Mouse (Mus musculus): ENCODE measurements around the gene L2hgdh.
"Not testable (repeated sequence)": the region's sequence is repeated elsewhere in the genome, so short reads cannot be mapped to it uniquely, and the experiment has no call there.

L2hgdh gene

GRCm38 (mm10) chr12:69674176-69674575 is 50.5 kb downstream of the L2hgdh start:
- TF ChIP-seq POU5F1 (IDR thresholded peaks at IDR 0.05; ENCODE audit: borderline replicate concordance, low read length), result no peak
- no peak for TF ChIP-seq NANOG (IDR thresholded peaks at IDR 0.05; ENCODE audit: borderline replicate concordance, low read length)
- no peak for TF ChIP-seq CTCF (conservative IDR thresholded peaks at IDR 0.05; ENCODE audit: low read length)
- Histone ChIP-seq H3K36me3 (ENCODE audit: insufficient read depth, low read length) (no peaks in the 10 kb centered on the region), H3K4me1 (replicated peaks; ENCODE audit: low read depth, low read length) (no peaks in the 10 kb centered on the region), H3K27me3 (ENCODE audit: insufficient read depth, low read length) (peaks cover 3% of the 10 kb centered on the region; the same call in 1 of the 2 replicates), H3K4me3 (replicated peaks; ENCODE audit: low read length) (no peak overlapping the region), H3K9me3 (ENCODE audit: low read length) (no peaks in the 10 kb centered on the region)

- Histone ChIP-seq H3K4me3 (replicated peaks; ENCODE audit: low read length) (no peak overlapping the region), H3K4me1 (replicated peaks; ENCODE audit: low read depth, low read length) (peaks cover 7% of the 10 kb centered on the region; the same call in 1 of the 2 replicates), H3K36me3 (ENCODE audit: insufficient read depth, low read length) (no peaks in the 10 kb centered on the region), H3K9me3 (ENCODE audit: low read length) (no peaks in the 10 kb centered on the region), H3K27me3 (ENCODE audit: insufficient read depth, low read length) (no peaks in the 10 kb centered on the region)
- TF ChIP-seq POU5F1 (IDR thresholded peaks at IDR 0.05; ENCODE audit: borderline replicate concordance, low read length) (no peak), NANOG (IDR thresholded peaks at IDR 0.05; ENCODE audit: borderline replicate concordance, low read length) (no peak), CTCF (conservative IDR thresholded peaks at IDR 0.05; ENCODE audit: low read length) (no peak)
These were observed 58.0 kb downstream of the L2hgdh start for GRCm38 (mm10) chr12:69666721-69667120.

- no peak overlapping the region for H3K4me3 ChIP-seq (replicated peaks; ENCODE audit: low read length)
- H3K4me1 ChIP-seq (replicated peaks; ENCODE audit: low read depth, low read length), result no peaks in the 10 kb centered on the region
- H3K36me3 ChIP-seq (ENCODE audit: insufficient read depth, low read length), result no peaks in the 10 kb centered on the region
- no peaks in the 10 kb centered on the region for H3K27me3 ChIP-seq (ENCODE audit: insufficient read depth, low read length)
- H3K9me3 ChIP-seq (ENCODE audit: low read length), result no peaks in the 10 kb centered on the region
- TF ChIP-seq NANOG (IDR thresholded peaks at IDR 0.05; ENCODE audit: borderline replicate concordance, low read length) (no peak), CTCF (conservative IDR thresholded peaks at IDR 0.05; ENCODE audit: low read length) (no peak), POU5F1 (IDR thresholded peaks at IDR 0.05; ENCODE audit: borderline replicate concordance, low read length) (no peak)
These were observed 63.0 kb downstream of the L2hgdh start for GRCm38 (mm10) chr12:69661658-69662057.

GRCm38 (mm10) chr12:69653973-69654372 is 70.7 kb downstream of the L2hgdh start:
- H3K36me3 ChIP-seq (ENCODE audit: insufficient read depth, low read length); H3K9me3 ChIP-seq (ENCODE audit: low read length); H3K4me1 ChIP-seq (replicated peaks; ENCODE audit: low read depth, low read length); H3K27me3 ChIP-seq (ENCODE audit: insufficient read depth, low read length); H3K4me3 ChIP-seq (replicated peaks; ENCODE audit: low read length): not testable (repeated sequence)

GRCm38 (mm10) chr12:69649511-69649910 is 75.2 kb downstream of the L2hgdh start:
- TF ChIP-seq CTCF (conservative IDR thresholded peaks at IDR 0.05; ENCODE audit: low read length) (no peak), NANOG (IDR thresholded peaks at IDR 0.05; ENCODE audit: borderline replicate concordance, low read length) (no peak)
- no peaks in the 10 kb centered on the region for H3K9me3 ChIP-seq (ENCODE audit: low read length)
- no peaks in the 10 kb centered on the region for H3K27me3 ChIP-seq (ENCODE audit: insufficient read depth, low read length)
- no peak overlapping the region for H3K4me3 ChIP-seq (replicated peaks; ENCODE audit: low read length)
- no peaks in the 10 kb centered on the region for H3K36me3 ChIP-seq (ENCODE audit: insufficient read depth, low read length)
- H3K4me1 ChIP-seq (replicated peaks; ENCODE audit: low read depth, low read length), result peaks cover 4% of the 10 kb centered on the region

- no peaks in the 10 kb centered on the region for H3K27me3 ChIP-seq (ENCODE audit: insufficient read depth, low read length)
- no peaks in the 10 kb centered on the region for H3K9me3 ChIP-seq (ENCODE audit: low read length)
- H3K4me3 ChIP-seq (replicated peaks; ENCODE audit: low read length), result no peak overlapping the region
- TF ChIP-seq NANOG (IDR thresholded peaks at IDR 0.05; ENCODE audit: borderline replicate concordance, low read length) (no peak), CTCF (conservative IDR thresholded peaks at IDR 0.05; ENCODE audit: low read length) (no peak), POU5F1 (IDR thresholded peaks at IDR 0.05; ENCODE audit: borderline replicate concordance, low read length) (no peak)
- no peaks in the 10 kb centered on the region for H3K36me3 ChIP-seq (ENCODE audit: insufficient read depth, low read length)
- H3K4me1 ChIP-seq (replicated peaks; ENCODE audit: low read depth, low read length), result no peaks in the 10 kb centered on the region
These were observed 78.7 kb downstream of the L2hgdh start for GRCm38 (mm10) chr12:69645821-69646616.

- no peaks in the 10 kb centered on the region for H3K4me1 ChIP-seq (replicated peaks; ENCODE audit: low read depth, low read length)
- no peaks in the 10 kb centered on the region for H3K27me3 ChIP-seq (ENCODE audit: insufficient read depth, low read length)
- no peak overlapping the region for H3K4me3 ChIP-seq (replicated peaks; ENCODE audit: low read length)
- TF ChIP-seq NANOG (IDR thresholded peaks at IDR 0.05; ENCODE audit: borderline replicate concordance, low read length) (no peak), POU5F1 (IDR thresholded peaks at IDR 0.05; ENCODE audit: borderline replicate concordance, low read length) (no peak), CTCF (conservative IDR thresholded peaks at IDR 0.05; ENCODE audit: low read length) (no peak)
- no peaks in the 10 kb centered on the region for H3K36me3 ChIP-seq (ENCODE audit: insufficient read depth, low read length)
- no peaks in the 10 kb centered on the region for H3K9me3 ChIP-seq (ENCODE audit: low read length)
These were observed 79.8 kb downstream of the L2hgdh start for GRCm38 (mm10) chr12:69644877-69645276.

- TF ChIP-seq NANOG (IDR thresholded peaks at IDR 0.05; ENCODE audit: borderline replicate concordance, low read length), result no peak
- TF ChIP-seq POU5F1 (IDR thresholded peaks at IDR 0.05; ENCODE audit: borderline replicate concordance, low read length), result no peak
- Histone ChIP-seq H3K36me3 (ENCODE audit: insufficient read depth, low read length) (no peaks in the 10 kb centered on the region), H3K4me1 (replicated peaks; ENCODE audit: low read depth, low read length) (no peaks in the 10 kb centered on the region), H3K9me3 (ENCODE audit: low read length) (no peaks in the 10 kb centered on the region), H3K4me3 (replicated peaks; ENCODE audit: low read length) (no peak overlapping the region), H3K27me3 (ENCODE audit: insufficient read depth, low read length) (no peaks in the 10 kb centered on the region)
These were observed 81.8 kb downstream of the L2hgdh start for GRCm38 (mm10) chr12:69642877-69643276.
